Mouse (Mus musculus) embryo, embryonic 11.5 days (tissue): ENCODE data around the gene Oaz3.

Experiments
- DNase-seq: peaks from one replicate; pipeline ENCODE4 v3.0.0-alpha.2; 2012; ENCODE audit warnings: low read depth, low spot score

Oaz3 gene

DNA sequence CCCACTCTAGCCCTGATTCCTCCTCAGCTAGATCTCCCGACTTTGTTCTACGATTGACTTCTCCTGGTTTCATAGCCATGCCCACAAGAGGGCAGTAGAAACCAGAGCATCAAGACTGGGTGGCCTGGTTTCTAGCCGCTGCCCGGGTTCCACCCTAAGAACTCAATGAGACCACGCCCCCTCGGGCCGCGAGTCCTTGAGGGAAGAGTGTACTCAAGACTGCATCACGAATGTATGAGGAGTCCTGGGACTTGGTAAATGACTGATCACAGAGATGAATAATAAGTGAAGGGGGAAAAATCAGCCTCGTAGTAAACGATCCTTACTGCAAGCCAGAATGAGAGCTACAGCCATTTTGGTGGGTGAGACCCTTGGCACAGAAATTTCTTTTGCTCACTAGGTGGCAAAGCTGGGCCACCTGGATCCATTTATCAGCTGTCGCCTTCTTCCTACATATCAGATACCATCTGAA lies 12.8 kb upstream of the Oaz3 start:
- DNase-seq: peak; percentile 91

DNA sequence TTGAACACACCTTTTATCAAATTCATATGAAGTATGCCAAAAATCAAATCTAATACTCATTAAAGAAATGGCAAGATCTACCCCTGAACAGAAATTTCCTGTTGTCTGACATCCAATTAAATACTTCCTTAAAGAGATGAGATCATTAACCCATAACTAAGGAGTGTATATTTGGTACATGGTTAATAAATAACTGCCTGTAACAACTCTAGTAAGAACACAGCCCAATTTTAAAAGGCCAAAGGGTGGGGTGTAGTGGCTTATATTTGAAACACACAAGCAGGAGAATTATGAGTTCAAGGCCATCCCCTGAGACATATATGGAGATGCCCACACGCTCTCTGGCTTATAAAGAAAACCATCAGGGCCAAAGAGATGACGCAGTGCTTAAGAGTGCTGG lies 5.7 kb upstream of the Oaz3 start:
- DNase-seq: no peak

DNA sequence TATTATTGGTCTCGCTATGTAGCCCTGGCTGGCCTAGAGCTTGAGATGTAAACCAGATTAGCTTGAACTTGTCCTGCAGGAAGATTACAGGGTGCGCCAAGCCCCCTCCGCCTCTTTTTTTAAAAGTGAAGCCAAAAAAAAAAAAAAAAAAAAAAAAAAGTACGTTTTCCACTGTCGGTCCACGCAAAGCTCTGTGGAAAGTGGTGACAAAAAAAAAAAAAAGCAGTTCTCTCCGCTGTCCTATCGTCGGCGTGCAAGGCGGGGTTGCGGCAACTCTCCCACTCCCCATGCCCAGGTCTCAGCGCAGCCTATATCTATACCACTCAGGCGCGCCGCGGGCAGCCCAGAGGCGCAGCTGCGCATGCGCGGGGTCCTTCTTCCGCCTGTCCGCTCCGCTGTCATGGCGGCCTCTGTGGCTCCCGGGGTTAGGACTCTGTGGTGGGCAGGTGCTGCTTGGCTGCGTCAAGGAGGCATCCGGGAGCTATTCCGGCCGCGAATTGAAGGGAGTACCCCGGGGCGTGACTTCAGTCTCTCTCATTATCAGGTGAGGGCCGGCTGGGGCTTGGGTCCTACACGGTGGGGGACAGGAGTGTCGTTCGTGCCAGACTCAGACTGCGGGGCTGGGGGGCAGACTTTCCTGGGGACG lies 641 bp downstream of the Oaz3 start, which contains the start of gene Mrpl9:
Mrpl9 (plus strand) TSS at position 368 of the 646 bp plus-strand sequence.
- peak; percentile 90 for DNase-seq

DNA sequence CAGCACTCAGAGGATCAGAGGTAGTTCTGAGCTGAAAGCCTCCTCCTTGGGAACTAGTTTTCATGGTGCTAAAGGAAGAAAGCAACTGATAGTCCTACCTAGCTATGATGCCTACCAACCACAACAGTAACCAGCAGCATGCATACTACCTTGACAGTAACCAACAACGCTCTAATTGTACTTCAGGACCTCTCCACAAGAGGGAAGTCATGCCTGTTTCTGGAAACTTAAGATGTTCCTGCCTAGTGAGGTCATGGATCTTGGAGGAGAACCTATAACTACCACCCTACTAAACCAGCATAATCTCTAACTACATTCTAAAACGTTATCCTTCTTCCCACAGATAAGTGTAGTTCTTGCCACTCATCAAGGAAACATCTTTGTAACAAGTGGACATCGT lies 2.5 kb downstream of the Oaz3 start:
- DNase-seq: no peak

DNA sequence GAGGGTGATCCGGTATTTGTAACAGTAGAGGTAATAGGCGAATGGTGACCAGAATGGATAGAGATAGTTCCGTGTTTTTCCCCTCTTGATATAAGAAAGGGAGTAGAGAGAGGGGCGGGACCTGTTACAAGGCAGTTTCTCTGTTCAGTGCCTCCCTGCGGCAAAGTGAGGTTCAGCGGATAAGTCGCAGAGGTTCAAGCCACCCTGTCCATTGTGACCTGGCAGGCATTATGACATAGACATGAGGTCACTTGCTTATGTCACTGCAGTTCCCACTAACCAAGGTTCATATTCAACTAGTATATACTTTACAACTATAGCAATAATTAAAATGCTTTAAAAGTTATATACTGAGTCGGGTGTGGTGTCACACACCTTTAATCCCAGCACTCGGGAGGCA lies 7.3 kb downstream of the Oaz3 start:
- no peak for DNase-seq

DNA sequence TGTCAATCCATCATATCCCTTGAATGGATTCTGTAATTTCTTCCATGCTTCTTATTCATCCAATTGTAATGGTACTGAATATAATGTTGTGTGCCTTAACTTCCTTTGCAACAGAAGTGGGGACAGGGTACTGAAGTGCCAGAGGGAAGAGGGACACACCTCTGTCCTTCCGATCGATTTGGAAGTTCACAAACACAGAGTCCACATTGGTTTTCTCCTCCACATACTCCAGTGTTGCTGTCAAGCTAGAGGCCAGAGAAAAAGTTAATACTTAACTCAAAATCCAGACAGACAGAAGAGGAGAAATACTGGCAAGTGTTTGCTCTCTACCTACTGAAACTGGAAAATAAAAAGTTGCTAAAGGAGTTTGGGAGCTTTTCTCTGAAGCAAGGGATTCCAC lies 9.4 kb downstream of the Oaz3 start:
- no peak for DNase-seq

DNA sequence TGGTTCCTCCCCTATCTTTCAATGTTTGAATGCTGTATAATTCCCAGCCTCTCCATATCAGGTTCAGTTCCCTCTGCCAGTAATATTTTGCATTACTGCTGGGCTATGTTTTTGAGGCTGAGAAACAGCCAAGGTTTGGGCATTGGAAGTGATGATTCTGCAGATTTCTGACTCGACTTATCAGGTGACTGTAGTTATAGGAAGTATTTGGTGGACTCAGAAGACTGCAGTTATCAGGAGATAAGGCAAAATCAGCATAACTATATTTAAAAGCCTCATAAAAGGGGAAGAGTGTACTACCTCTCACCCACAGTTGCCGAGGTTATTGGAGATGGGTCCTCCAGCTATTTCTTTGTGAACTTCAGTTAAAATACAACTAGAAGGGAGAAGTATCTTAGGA lies 12.7 kb downstream of the Oaz3 start:
- no peak for DNase-seq

DNA sequence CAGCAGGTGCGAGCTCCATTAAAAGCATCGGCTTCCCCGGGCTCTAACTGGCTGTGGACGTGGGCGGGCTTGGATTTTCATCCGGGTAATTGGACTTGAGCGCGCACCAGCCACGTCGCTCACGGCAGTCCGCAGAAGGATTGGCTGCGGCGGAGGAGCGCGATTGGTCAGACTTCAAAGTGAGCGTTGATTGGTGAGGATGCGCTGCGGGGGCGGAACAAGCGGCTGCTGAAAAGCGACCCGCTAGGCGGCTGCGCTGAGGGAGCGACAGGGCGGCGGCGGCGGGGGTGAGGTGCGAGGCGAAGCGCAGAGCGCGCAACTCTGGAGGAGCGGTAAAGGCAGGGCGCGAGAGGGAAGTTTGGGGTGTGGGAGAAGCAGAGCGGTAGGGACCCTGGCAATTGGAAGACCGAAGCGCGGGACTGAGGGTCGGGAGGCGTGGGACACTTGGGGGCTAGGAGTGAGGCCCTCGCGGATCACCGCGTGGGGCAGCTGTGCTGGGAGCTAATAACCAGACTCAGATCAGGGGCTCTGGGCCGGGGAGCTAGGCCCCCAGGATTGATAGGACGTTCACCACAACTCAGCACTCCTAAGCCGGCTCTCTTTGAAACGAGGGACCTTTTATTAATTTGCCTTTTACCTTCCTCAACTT lies 30.6 kb downstream of the Oaz3 start, which contains the start of gene Tdrkh:
Tdrkh (plus strand) TSS at position 243 of the 649 bp plus-strand sequence.
- peak; percentile 92 for DNase-seq

DNA sequence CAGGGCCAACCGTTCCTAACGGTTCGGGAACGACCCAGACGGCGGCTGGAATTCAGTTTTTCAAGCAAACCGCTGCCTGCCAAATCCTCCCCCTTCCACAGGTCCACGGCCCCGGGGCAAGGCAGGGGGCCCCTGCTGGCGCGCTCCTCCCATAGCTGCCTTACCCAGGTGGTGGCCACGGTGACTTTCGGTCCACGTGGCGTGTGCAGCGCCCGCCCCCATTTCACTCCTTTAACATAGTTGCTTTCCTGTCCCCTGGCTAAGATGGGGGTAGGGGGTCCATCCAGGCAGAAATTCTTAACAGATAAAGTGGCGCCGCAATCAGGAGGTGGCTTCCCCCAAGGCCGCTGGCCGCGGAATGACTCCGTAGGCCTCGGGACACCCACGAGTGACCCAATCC lies 31.2 kb downstream of the Oaz3 start:
- DNase-seq: no peak

DNA sequence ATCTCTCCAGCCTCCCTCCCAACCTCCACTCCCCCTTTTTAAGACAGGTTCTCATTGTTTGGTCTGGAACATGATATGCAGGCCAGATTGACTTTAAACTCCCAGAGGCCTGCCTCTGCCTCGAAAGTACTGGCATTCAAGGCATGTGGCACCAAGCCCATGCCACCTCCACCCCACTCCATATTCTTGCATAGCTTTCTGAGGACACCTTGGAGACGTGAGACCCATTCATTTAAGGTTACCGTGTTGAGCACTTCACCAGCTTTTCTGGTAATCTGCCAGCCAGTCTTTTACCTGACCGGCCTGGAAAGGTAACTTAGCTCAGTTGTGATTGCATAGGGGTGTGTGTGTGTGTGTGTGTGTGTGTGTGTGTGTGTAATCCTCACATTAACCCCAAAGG lies 38.2 kb downstream of the Oaz3 start:
- DNase-seq: no peak

DNA sequence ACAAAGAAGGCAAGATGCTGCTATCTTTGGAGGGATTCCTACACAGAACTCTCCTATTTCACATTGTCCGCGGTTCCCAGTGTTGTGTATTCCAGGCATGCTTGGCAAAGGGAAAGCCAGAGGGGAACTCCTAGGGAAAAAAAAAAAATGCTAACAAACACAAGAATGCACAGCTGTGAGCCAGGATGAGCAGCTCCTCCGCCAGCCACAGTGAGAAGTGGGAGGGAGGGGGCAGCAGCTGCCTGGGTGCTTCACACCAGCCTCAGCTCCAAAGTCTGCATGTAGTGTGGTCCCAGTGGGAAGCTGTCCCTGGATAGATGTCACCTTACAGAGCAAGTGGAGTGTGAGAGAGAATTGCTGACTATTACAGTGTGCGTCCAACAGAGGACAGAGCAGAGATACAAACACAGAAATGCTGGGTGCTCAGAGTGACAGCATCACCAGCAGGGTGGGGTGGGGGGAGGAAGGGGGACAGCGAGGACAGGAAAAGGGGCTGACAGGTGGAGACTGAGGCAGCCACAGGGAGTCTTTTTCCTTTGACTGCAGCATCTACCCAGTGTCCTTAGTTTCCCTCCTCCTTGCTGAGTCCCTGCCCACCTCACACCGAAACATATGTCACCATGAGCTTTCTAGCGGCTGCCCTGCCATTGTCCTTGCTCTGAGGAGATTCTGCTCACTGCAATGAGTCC lies 39.2 kb downstream of the Oaz3 start:
- DNase-seq: no peak

DNA sequence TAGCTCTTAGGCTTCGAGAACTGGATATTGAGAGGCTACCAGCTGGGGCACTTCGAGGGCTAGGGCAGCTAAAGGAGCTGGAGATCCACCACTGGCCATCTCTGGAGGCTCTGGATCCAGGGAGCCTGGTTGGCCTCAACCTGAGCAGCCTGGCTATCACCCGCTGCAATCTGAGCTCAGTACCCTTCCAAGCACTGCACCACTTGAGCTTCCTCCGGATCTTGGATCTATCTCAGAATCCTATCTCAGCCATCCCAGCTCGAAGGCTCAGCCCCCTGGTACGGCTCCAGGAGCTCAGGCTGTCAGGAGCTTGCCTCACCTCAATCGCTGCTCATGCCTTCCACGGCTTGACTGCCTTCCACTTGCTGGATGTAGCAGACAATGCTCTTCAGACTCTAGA lies 41.3 kb downstream of the Oaz3 start:
- no peak for DNase-seq

DNA sequence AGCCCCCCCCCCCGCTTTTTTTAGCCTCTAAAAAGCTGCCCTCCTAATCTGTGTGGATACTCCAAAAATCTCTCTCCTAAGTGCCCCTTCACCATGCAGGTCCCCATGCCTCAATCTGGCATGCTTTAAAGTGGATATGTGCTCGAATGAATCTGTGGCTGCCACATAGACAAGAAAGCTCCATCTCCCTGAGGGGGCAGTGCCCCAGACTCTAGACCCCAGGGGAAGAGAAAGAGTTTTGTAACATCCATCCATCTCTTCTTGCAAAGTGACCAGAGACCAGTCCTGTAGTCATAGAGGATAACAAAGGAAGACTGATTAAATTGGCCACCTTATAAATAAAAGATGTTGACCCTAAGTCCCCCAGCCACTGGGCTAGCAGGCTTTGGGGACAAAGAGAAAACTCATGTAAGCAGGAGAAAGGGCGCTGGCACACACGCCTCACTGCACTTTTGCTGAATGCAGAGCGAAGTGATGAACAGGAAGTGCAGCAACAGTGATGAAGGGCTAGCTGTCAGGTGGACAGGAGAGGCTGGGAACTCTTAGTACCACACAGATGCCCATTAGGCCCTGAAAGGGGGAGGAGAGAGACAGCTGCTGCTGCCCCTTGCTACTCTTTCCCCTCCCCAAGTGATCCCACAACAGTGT lies 43.9 kb downstream of the Oaz3 start:
- DNase-seq: no peak

DNA sequence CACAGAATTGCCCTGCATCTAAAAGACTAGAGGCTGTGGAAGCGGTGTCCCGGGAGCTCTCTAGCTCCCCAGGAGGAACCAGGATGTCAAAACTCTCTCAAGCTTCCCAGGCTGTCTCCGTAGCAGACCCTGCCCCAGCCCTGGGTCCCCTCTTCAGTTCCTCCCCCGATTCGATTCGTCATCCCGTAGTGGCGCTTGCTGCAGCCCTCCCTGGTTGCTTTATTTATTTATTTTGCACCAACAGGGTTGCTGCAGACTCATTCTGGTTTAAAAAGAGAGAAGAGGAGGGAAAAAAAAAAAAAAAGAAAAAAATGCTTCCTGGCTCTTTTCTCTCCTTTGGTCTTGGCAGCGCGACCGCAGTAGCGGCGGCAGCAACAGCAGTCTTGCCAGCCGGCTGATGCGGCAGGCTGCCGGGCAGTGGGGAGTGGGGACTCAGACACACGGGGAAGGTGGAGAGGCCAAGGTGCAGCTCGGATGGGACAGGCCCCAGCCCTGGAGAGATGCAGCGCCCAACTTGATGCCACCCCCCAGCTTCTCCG lies 44.7 kb downstream of the Oaz3 start:
- no peak for DNase-seq

DNA sequence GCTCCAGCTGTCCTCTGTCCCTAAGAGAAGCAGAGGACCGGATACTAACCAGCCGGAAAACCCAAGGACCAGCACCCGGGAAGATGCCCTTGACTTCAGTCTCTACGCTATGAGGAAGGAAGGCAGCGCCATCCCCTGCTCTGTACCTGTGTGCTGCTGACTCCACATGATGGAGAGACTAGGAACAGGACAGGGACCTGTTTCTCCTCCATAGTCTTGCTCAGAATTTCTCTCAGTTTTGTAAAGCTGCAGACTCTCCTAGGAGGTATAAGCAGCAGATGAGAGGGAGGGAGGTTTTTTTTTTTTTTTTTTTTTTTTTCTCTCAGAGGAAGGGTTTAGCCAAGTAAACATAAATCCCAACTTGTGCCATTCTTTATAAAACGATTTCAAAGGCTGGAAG lies 45.5 kb downstream of the Oaz3 start, which contains the start of gene Lingo4:
Lingo4 (plus strand) TSS at position 301 of the 400 bp plus-strand sequence.
- DNase-seq: no peak

DNA sequence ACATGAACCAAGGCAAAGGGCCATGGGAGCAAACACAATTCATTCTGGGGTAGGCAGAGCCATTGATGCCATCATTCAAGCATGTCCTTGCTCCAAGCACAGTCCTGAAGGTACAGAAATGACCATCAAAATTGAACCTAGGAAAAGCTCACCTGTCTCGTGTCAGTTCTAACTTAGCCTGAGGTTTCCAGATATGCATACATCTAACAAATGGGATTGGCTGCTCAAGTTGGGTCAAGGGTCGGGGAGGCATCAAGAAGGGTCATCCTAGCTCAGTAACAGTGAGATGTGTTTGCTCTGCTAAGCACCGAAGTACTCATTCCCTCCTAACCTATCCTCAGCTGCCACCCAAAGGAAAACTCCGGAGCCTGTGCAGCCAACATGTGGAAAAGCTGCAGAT lies 46.9 kb downstream of the Oaz3 start:
- no peak for DNase-seq

DNA sequence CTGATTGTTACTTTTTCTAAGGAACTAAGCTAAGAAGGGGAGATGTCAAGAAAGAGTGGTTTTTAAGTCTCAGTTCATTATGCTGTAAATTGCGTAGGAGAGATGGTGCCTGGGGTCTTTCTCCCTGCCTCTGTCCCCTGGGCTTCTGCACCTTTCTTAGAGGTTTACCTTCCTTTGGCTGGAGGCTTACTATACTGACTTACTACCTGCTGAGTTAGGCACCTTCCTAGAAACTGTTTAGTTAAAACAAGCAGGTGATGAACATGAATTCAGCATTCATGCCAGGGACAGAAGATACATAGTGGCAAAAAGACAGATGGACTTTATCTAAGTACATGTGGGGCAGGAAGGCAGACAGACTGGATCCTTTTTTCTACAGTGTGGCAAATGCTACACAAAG lies 47.4 kb downstream of the Oaz3 start:
- no peak for DNase-seq

DNA sequence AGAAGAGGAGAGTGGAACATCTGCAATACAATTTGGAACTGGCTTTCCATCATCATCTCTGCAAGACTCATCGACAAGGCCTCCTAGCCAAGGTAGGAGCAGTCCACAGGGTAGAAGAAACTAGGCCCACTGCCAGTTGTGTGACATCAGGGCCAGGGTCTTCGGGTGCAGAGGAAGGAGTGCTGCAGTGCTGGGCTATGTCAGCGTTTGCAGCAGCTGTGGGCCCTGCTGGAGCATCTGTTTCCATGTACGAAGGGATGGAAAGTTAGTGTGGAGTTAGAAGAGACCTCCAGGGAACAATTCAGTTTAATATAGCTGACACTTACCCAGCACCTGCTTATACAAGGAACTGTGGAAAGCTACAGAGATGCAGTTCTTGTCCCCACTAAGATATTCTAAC lies 50.7 kb downstream of the Oaz3 start:
- DNase-seq: no peak

DNA sequence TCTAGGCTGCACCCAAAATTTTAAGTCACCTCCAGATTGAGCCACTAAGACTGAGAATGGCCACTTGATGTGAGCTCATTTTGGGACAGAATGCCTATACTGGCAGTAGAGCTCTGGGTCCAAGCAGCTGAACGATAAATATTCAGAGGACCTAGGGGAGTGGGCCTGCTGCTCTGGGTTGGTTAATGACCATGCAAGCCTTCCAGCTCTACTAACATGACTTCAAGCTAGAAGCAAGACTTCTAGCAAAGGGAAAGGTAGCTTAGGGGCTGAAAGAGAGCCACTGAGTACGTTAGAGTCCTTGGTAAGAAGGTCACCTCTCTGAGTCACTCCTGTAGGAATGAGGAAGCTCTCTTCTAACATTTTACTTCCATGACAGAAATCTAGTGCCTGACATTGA lies 51.6 kb downstream of the Oaz3 start:
- DNase-seq: no peak

DNA sequence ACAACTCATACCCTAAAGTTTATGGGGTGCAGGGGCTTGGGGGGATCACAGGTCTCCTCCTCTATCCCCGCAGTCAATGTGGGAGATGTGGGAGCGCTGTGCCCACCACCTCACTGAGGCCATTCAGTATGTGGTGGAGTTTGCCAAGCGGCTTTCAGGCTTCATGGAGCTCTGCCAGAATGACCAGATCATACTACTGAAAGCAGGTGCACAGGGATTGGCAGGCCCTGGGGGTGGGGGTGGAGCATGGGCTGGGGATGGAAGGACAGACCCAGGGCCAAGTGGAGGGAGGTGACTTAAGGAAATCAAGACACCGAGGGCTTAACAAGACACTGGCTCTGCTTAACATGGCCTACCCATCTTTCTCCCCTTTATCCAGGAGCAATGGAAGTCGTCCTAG lies 52.7 kb downstream of the Oaz3 start:
- DNase-seq: no peak

DNA sequence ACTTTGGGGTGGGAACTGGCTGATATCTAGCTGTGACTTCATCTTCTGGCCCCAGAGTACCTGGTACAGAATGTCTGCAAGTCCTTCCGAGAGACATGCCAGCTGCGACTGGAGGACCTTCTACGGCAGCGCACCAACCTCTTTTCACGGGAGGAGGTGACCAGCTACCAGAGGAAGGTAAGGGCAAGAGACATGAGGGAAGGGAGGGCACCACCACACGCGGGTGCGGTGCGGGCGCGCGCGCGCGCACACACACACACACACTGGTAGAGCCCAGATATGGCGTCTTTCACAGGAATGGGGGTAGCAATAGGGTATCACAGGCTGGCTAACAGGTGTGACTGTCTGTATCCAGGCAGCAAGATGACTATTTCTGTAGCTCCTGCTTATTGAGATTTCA lies 54.3 kb downstream of the Oaz3 start:
- DNase-seq: no peak

DNA sequence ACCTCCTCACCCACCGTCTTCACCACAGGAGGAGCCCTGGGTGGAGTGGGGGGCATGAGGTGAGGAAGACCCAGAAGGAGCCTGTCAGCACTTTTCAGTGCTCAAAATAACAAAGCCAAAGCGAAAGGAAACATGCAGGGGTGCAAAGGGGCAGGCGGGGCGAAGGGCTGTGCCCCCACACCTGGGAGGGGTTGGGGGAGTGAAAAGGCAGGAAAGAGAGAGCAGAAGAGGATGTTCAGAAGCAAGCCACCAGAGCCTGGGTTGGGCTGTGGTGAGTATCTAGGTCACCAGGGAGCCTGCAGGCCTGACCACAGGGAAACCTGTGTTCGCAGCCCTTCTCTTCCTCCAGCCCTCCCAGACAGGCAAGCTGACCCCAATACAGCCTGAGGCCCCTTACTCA lies 55.7 kb downstream of the Oaz3 start:
- no peak for DNase-seq
